Mouse (Mus musculus) adipocyte (in vitro differentiated cells): ENCODE measurements around the gene Lta.

Source experiments
- DNase-seq: peaks from one replicate; pipeline ENCODE4 v3.0.0-alpha.2; 2016; ENCODE audit warnings: low spot score

Gene Lta

DNA sequence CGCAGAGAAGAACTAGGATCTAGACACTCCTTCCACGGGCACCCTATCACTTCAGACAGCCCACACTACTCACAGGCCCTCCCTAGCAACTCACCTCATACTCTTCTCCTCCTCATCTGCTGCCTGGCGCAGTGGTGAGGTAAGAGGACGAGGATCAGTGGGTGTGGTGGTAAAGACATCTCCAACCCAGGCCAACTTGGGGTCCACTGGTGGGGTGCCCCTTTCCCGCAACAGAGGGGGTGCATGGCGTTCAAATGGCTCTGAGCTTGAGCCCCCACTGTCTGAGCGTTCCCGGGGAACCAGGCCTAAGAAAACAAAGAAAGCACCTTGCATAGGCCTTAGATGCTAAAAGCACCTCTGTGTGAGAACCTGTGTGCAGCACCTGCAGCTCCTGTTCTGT is 47.9 kb downstream of the Lta start:
- DNase-seq, result no peak

DNA sequence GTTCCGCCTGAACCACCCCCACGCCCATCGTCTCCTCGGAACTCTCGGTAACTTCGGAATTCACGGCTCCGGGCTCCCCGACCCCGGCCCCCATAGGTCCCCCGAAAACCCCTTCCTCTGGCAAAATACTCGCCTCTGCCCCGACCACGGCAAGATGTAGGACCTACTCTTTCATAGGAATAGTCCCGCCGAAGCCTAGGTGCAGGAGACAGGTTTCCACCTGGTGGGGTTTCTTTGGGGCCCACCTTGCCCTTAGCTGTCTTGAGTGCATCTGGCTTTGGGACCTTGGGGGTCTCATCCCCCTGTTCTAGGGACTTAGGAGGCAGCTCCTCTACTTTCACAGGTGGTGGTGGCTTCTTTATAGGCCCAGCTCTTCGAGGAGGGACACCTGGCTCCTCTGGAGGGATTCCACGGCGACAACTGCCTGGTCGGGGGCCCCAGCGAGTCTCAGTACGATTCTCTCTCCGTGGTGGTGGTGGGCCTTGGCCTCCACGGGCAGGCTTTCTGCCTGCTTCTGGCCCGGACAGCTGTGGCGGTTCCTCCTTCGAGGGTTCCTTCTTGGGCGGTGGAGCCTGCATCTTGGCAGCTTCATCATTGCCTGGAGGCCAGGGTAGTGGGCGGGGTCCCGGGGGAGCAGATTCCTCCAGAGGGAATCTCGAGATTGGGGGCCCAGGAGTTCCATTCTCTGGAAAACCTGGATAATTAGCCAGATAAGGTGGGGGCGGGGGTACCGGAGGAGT is 48.5 kb downstream of the Lta start:
- DNase-seq, result no peak

DNA sequence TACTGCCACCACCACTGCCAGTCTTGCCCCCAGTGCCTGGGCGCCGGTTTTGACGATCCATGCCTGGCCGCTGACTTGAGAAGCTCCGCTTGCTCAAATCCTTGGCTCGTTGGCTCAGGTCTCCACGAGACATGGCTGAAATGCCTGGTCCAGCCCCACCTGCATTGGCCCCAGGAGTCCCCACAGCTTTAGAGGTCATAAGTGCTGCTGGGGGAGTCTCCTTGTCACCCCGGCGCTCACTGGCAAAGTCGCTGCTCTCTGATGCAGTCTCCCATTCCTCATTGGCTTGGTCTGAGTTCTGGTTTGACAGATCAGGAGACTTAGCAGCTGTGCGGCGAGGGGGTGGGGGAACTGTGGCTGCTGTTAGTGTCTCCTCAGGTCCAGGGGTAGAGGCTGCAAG is 49.7 kb downstream of the Lta start:
- no peak for DNase-seq

DNA sequence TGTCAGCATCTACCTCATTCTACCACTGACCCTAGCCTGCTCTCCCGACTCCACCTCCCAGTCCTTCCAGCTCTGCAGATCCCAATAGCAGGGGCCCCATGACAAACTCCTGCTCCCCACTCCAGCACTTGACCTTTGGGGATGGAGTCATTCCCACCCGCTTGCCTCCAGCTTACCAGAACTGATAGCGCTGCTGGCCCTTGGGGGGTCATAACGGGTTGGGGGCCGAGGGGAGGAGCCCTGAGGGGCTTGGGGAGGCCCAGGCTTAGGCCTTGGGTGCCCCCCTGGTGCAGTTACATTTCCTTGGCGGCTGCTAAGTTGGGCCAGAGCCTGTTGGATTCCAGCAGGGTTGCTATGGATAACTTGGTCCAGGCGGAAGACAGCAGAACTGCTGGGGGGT is 50.5 kb downstream of the Lta start:
- no peak for DNase-seq

DNA sequence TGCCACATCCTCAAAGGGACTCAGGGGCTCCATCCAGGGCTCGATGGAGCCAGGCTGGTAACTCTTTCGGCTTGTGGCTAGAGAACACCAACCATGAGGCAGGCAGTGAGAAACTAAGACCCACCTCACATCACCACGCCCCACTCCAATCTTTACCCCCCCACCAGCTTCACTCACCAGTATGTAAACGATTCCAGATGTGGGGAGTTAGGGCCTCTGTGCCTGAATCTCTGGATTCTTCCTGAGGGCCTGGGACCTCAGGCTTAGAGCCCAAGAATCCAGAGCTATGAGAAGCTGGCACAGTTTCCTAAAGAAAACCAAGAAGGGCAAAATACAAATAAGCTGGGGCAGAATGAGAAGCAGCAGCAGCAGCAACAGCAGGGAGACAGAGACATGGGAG is 51.2 kb downstream of the Lta start:
- DNase-seq, result no peak
